ENCODE assay signal across 13 mouse cellular contexts in the genomic region with DNA sequence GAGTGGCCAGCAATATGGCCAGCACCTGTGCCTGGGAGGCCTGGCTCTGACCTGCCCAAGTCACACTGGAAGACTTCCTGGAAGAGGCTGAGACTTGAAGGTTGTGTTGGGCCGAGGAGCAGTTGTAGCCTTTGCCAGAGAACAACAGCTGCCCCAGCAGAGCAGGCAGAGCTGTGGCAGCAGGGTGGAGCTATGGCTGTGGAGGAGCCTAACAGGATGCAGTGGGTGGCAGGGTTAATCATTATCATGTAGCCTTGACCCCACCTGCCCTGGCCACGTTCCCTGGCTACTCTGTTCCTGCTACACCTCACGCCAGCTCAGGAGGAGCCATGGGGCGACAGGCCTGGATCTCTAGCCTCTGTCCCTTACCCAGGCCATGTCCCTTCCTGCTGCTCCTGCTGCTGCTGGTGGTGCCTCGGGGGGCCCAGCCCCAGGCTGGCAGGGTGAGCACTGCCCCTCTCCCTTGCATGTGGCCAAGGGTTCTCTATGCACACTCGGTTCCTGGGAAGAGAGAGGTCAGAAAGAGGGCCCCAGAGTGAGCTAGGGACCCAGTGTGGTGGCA. TPM values are rescaled to one million over a fixed set of nuclear protein-coding genes. Genes with fewer than 3 reads are reported as not detected.
A peak's percentile ranks its signal among the peaks of the same experiment; 100 is the strongest.
DNase-seq lines count a peak whose midpoint lies in the region; ATAC-seq and TF ChIP-seq lines count a peak whose summit lies in the region.
"Had no signal": no experiment of that assay in that cellular context is flagged by ENCODE, and none has a peak within 500 bp of the region (broad histone marks: within the 10 kb centered on the region; RNA-seq: fewer than 3 reads in every experiment).

A gene (plus strand): TSS at position 242 of the 562 bp plus-strand sequence.

- no peaks in the 10 kb centered on the region for H3K36me3 ChIP-seq in small intestine, adult 2 months (ENCODE audit: control insufficient read depth, insufficient read depth, low read length)
- no peaks in the 10 kb centered on the region for H3K36me3 ChIP-seq in hindbrain, embryonic 12.5 days
- H3K36me3 ChIP-seq: limb, embryonic 12.5 days had no signal

- H3K4me2 ChIP-seq in hindbrain, embryonic 12.5 days (replicated peaks): no peak within 1 kb of the TSS
- H3K4me2 ChIP-seq: hindbrain, embryonic 14.5 days; limb, embryonic 12.5 days had no signal

- H3K27ac ChIP-seq in small intestine, adult 2 months (ENCODE audit: insufficient read depth, low read depth, low read length): peak within 1 kb of the TSS; percentile 57
- H3K27ac ChIP-seq in hindbrain, embryonic 12.5 days: no peak within 1 kb of the TSS
- H3K27ac ChIP-seq: hindbrain, embryonic 14.5 days; limb, embryonic 12.5 days had no signal

- peaks cover 26% of the 10 kb centered on the region for H3K4me1 ChIP-seq in small intestine, adult 2 months (ENCODE audit: control insufficient read depth, insufficient read depth, insufficient read length, low read length)
- no peaks in the 10 kb centered on the region for H3K4me1 ChIP-seq in hindbrain, embryonic 12.5 days
- H3K4me1 ChIP-seq: limb, embryonic 12.5 days had no signal

- H3K9ac ChIP-seq in hindbrain, embryonic 12.5 days: no peak within 1 kb of the TSS
- H3K9ac ChIP-seq: hindbrain, embryonic 14.5 days; limb, embryonic 12.5 days had no signal

- no peak for TF ChIP-seq CTCF in small intestine, adult 2 months (IDR thresholded peaks at IDR 0.05; ENCODE audit: extremely low read depth, insufficient read length, insufficient replicate concordance, low read depth, low read length)

- 16% methylated on average over 6 of the region's 6 CpGs for WGBS in small intestine, adult 2 months
- WGBS in hindbrain, embryonic 12.5 days: 63% methylated on average over 6 of the region's 6 CpGs

- H3K4me3 ChIP-seq in small intestine, adult 2 months (ENCODE audit: low read depth, low read length): peak within 1 kb of the TSS; percentile 26
- H3K4me3 ChIP-seq in hindbrain, embryonic 12.5 days: no peak within 1 kb of the TSS
- H3K4me3 ChIP-seq: limb, embryonic 12.5 days had no signal

- no peaks in the 10 kb centered on the region for H3K9me3 ChIP-seq in hindbrain, embryonic 12.5 days (replicated peaks)
- H3K9me3 ChIP-seq: limb, embryonic 12.5 days had no signal

- H3K27me3 ChIP-seq in small intestine, adult 2 months (ENCODE audit: control insufficient read depth, insufficient read depth, low read length): no peaks in the 10 kb centered on the region
- H3K27me3 ChIP-seq in hindbrain, embryonic 12.5 days: no peaks in the 10 kb centered on the region
- H3K27me3 ChIP-seq: limb, embryonic 12.5 days had no signal

- no peak for ATAC-seq in hindbrain, embryonic 12.5 days (ENCODE audit: low FRiP score)

- peak; percentile 26 to 34 for DNase-seq in spleen, postnatal 10 days (ENCODE audit: low spot score in 2 of 2)
- DNase-seq in spleen, postnatal 36 days (ENCODE audit: low spot score in 2 of 2): no peak
- peak; percentile 91 for DNase-seq in kidney, adult 18-20 months
- peak; percentile 62 for DNase-seq in liver
- no peak for DNase-seq in layer of hippocampus, postnatal 14 days (ENCODE audit: low spot score in 2 of 2)
- no peak for DNase-seq in gastrocnemius, postnatal 25 days
- DNase-seq: cerebellum, postnatal 25 days; right cerebral cortex, postnatal 14 days; thymus, postnatal 4 days had no signal

- TF ChIP-seq POLR2A in small intestine, adult 2 months (IDR thresholded peaks at IDR 0.05; ENCODE audit: low read depth, low read length): no peak

RNA-seq across cellular contexts. Expression of the gene that starts here (rescaled TPM):
- 75.0 and 118 TPM in 2 replicates for polyA plus RNA-seq in small intestine, adult 2 months (2012; rRNA removed)
- 0.43 and 0.68 TPM in 2 replicates for polyA plus RNA-seq in hindbrain, embryonic 12.5 days (2016; fragmentation: Nextera tagmentation; extraction: Ambion mirVana)
- total RNA-seq in layer of hippocampus, postnatal 14 days (2021): 1 to 10 TPM in 1 of 2 experiments, under 1 TPM in 1; 0.81 to 1.5 TPM
- total RNA-seq in gastrocnemius, postnatal 25 days (2021): under 1 TPM in 1 of 2 experiments, not detected in 1; 0.46 TPM

Comparison
In these comparisons a context has a peak if more than half of its experiments do, and no peak if none do; other contexts are left out.
1. RNA of the gene that starts here (polyA plus RNA-seq): 75.0 to 118 TPM in small intestine, adult 2 months; 0.43 to 0.68 TPM in hindbrain, embryonic 12.5 days; every median in the first group is over 10 times any median in the second.
2. DNase-seq: peak in spleen, postnatal 10 days (2 of 2), kidney, adult 18-20 months (single experiment) and liver (single experiment); none in spleen, postnatal 36 days (0 of 2), layer of hippocampus, postnatal 14 days (0 of 2) and gastrocnemius, postnatal 25 days (single experiment).